Mouse (Mus musculus) neural tube, embryonic 14.5 days (tissue): Measurements from ENCODE around the gene Pls1. TPM values are rescaled to one million over a fixed set of nuclear protein-coding genes. Genes with fewer than 3 reads are reported as not detected.

Experiments
- ATAC-seq: fragments of 200-750 bp; cut with Nextera tagmentation; 2 replicates; pipeline ENCODE4 v1.8.0; 2017; ENCODE audit warnings: low read depth, mild to moderate bottlenecking, moderate TSS enrichment, moderate library complexity
- H3K27ac ChIP-seq: fragments of 300-500 bp; sonication (generic); 2 replicates; pipeline ENCODE4 v1.5.1; 2014; ENCODE audit warnings: low read depth, mild to moderate bottlenecking, control low read depth, low read length, moderate library complexity, mixed read lengths
- H3K27me3 ChIP-seq: fragments of 300-500 bp; sonication (generic); 2 replicates; pipeline ENCODE4 v1.6.1; 2014; ENCODE audit warnings: low read length; ENCODE audit not compliant: control insufficient read depth, insufficient read depth
- H3K36me3 ChIP-seq: fragments of 300-500 bp; sonication (generic); 2 replicates; pipeline ENCODE4 v1.6.1; 2014; ENCODE audit warnings: low read length, mixed read lengths; ENCODE audit not compliant: control insufficient read depth, insufficient read depth
- H3K4me1 ChIP-seq: fragments of 300-500 bp; sonication (generic); 2 replicates; pipeline ENCODE4 v1.6.1; 2014; ENCODE audit warnings: low read length; ENCODE audit not compliant: control insufficient read depth, insufficient read depth
- H3K4me2 ChIP-seq: fragments of 300-500 bp; sonication (generic); 2 replicates; pipeline ENCODE4 v1.6.1; 2014; ENCODE audit warnings: mild to moderate bottlenecking, low read depth, low read length, control low read depth
- H3K4me3 ChIP-seq: fragments of 300-500 bp; sonication (generic); 2 replicates; pipeline ENCODE4 v1.5.1; 2014; ENCODE audit warnings: low read depth, low read length, control low read depth, mixed read lengths
- H3K9ac ChIP-seq: fragments of 300-500 bp; sonication (generic); replicated peaks from 2 replicates; pipeline ENCODE4 v1.6.1; 2014; ENCODE audit warnings: low read depth, mild to moderate bottlenecking, control low read depth, low read length, mixed read lengths
- H3K9me3 ChIP-seq: fragments of 300-500 bp; sonication (generic); 2 replicates; pipeline ENCODE4 v1.6.1; 2016; ENCODE audit warnings: low read length; ENCODE audit not compliant: control insufficient read depth
- WGBS: fragments of 180-500 bp; shearing (Covaris S2); extraction: QIAGEN DNeasy Blood & Tissue Kit; methylation state at CpG from one replicate; pipeline ENCODE4 v1.1.7; 2014; 5-methylcytosine and 5-hydroxymethylcytosine counted together
- polyA plus RNA-seq: library from polyadenylated mRNA; unstranded; fragments of >200 nt; fragmentation: Nextera tagmentation; extraction: Ambion mirVana; gene quantifications from 2 replicates; pipeline ENCODE4 v1.2.1, GENCODE M21; 2014

The Pls1 gene
- polyA plus RNA-seq, result 1.3 and 3.5 TPM in 2 replicates

GRCm38 (mm10) chr9:95844825-95845460 is at the start of gene Pls1:
Gene Pls1 (minus strand): TSS chr9:95845311.
- no peaks in the 10 kb centered on the region for H3K9me3 ChIP-seq
- H3K9ac ChIP-seq, result peak within 1 kb of the TSS; percentile 64
- peak within 1 kb of the TSS; percentile 91 for H3K4me2 ChIP-seq
- H3K27ac ChIP-seq, result no peak within 1 kb of the TSS
- WGBS, result under 1% methylated on average over 46 of the region's 46 CpGs
- H3K36me3 ChIP-seq, result no peaks in the 10 kb centered on the region
- H3K4me3 ChIP-seq, result peak within 1 kb of the TSS; percentile 63
- ATAC-seq, result peak; percentile 94
- no peaks in the 10 kb centered on the region; the same call in 1 of the 2 replicates for H3K27me3 ChIP-seq
- H3K4me1 ChIP-seq, result no peaks in the 10 kb centered on the region

GRCm38 (mm10) chr9:95882751-95883150 is 37.6 kb upstream of the Pls1 start:
- WGBS, result 94% methylated on average over 2 of the region's 2 CpGs
- Histone ChIP-seq H3K4me1 (no peaks in the 10 kb centered on the region), H3K36me3 (peaks cover 14% of the 10 kb centered on the region), H3K4me2 (no peak overlapping the region), H3K9ac (no peak overlapping the region), H3K9me3 (no peaks in the 10 kb centered on the region), H3K4me3 (no peak overlapping the region), H3K27me3 (no peaks in the 10 kb centered on the region), H3K27ac (no peak overlapping the region)
- no peak for ATAC-seq

DNA sequence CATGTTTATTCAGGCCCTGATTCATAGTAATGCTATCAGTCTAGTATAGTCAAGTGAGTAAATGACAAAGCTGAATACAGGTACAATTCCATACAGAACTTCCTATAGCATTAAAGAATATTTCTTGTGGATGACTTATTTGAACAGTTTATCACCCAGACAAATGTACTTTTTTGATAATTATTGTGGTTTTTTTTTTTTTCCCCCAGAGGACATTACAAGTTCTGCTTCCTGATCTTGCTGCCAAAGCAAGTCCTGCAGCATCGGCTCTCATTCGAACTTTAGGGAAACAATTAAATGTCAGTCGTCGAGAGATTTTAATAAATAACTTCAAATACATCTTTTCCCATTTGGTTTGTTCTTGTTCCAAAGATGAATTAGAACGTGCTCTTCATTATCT is 33.1 kb upstream of the Pls1 start:
- 98% methylated on average over 5 of the region's 5 CpGs for WGBS
- H3K9ac ChIP-seq, result no peak overlapping the region
- H3K36me3 ChIP-seq, result peaks cover 20% of the 10 kb centered on the region
- no peak overlapping the region for H3K4me2 ChIP-seq
- H3K9me3 ChIP-seq, result no peaks in the 10 kb centered on the region
- no peaks in the 10 kb centered on the region for H3K4me1 ChIP-seq
- no peak overlapping the region for H3K27ac ChIP-seq
- no peak overlapping the region for H3K4me3 ChIP-seq
- ATAC-seq, result no peak
- no peaks in the 10 kb centered on the region for H3K27me3 ChIP-seq

DNA sequence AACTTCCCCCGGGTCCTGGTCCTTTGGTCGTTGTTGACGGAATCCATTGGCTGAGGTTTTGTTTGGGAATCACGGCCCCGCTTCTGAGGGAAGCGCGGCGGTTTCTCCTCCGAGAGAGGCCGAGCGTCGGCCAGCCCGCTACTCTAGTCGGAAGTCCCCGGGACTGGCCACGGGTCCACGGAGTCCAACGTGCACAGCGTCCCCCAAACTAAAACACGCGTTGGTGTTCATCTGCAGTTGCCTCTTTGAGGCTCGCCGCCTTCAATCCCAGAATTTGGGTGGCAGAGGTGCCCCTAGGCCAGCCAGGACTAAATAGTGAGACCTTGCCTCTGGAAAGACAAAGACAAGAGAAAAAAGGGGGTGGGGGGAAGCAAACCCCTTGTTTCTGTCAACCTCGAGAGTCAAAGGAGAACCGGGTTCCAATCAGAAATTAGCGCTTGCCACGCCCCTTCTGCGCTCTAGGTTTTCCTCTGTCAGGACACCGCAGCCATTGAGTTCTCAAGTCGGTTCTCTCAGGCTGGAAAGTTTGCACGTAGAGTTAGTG is 13.0 kb upstream of the Pls1 start:
- Histone ChIP-seq H3K27me3 (no peaks in the 10 kb centered on the region), H3K27ac (peak overlapping the region; percentile 55), H3K4me3 (peak overlapping the region; percentile 92), H3K9ac (peak overlapping the region; percentile 72), H3K9me3 (no peaks in the 10 kb centered on the region), H3K36me3 (no peaks in the 10 kb centered on the region), H3K4me2 (peak overlapping the region; percentile 96), H3K4me1 (peaks cover 4% of the 10 kb centered on the region; the same call in 1 of the 2 replicates)
- ATAC-seq, result peak; percentile 54
- under 1% methylated on average over 31 of the region's 31 CpGs for WGBS

DNA sequence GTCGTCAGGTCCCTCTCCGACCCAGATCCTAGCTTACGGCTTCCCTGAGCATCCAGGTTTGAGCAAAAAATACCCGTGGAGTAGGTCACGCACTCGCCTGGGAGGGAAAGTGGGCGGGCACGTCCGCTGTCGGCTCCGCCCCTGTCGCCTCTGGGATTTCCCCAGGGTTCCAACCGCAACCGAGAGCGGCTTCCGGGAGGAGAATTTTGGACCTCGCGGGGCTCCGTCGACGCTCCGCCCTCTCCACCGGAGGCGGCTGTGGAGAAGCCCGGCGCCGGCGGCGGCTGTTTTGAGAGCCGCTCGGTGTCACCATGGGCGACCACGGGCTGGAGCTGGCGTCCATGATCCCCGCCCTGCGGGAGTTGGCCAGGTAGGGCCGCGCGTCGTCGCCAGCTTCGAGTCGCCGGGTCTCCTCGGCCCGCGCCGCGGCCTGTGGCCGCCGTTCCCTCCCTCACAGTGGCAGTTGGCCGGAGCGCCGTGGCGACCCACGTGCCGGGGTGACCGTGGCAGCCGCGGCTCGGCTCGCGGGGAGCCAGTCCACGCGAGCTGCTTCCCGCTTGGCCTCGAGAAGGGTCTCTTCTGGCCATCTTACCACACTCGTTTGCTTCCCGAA is 12.4 kb upstream of the Pls1 start, which contains the start of gene Atr:
Gene Atr (plus strand): TSS at position 184 of the 613 bp plus-strand sequence.
- no peaks in the 10 kb centered on the region for H3K27me3 ChIP-seq
- peak within 1 kb of the TSS; percentile 92 for H3K4me3 ChIP-seq
- H3K4me1 ChIP-seq, result peaks cover 4% of the 10 kb centered on the region; the same call in 1 of the 2 replicates
- peak within 1 kb of the TSS; percentile 55 for H3K27ac ChIP-seq
- ATAC-seq, result peak; percentile 92
- H3K9me3 ChIP-seq, result no peaks in the 10 kb centered on the region
- H3K4me2 ChIP-seq, result peak within 1 kb of the TSS; percentile 96
- under 1% methylated on average over 69 of the region's 69 CpGs for WGBS
- H3K9ac ChIP-seq, result peak within 1 kb of the TSS; percentile 72
- no peaks in the 10 kb centered on the region for H3K36me3 ChIP-seq

- WGBS, result 92% methylated on average over 4 of the region's 4 CpGs
- no peaks in the 10 kb centered on the region for H3K36me3 ChIP-seq
- H3K9ac ChIP-seq, result no peak overlapping the region
- H3K4me2 ChIP-seq, result no peak overlapping the region
- H3K27ac ChIP-seq, result no peak overlapping the region
- H3K27me3 ChIP-seq, result no peaks in the 10 kb centered on the region
- no peak overlapping the region for H3K4me3 ChIP-seq
- peaks cover 4% of the 10 kb centered on the region; the same call in 1 of the 2 replicates for H3K4me1 ChIP-seq
- no peaks in the 10 kb centered on the region for H3K9me3 ChIP-seq
- ATAC-seq, result no peak
These were observed 10.9 kb upstream of the Pls1 start for GRCm38 (mm10) chr9:95856004-95856403.

DNA sequence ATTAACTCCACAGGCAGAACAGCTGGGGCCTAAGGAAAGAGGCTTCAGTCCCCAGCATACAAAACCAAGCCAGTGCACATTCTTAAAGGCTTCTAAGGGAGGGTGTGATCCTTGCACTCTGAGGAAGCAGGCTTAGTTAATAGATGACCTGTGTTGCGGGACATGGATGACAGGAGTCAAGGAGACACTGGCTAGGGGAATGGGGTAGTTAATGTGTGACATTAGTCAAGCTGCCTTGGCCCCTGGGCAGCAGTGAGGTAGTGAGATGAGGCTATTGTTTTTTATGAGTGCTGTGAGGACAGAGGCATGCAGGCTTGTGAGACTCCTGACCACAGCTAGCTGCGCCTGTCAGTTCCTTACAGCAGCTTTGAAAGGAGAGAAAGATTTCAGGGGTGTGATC is 9.8 kb upstream of the Pls1 start:
- WGBS, result 35% methylated on average over 2 of the region's 2 CpGs
- Histone ChIP-seq H3K9ac (no peak overlapping the region), H3K36me3 (no peaks in the 10 kb centered on the region), H3K27me3 (no peaks in the 10 kb centered on the region), H3K4me2 (no peak overlapping the region), H3K27ac (no peak overlapping the region), H3K4me1 (peaks cover 4% of the 10 kb centered on the region; the same call in 1 of the 2 replicates), H3K4me3 (no peak overlapping the region), H3K9me3 (no peaks in the 10 kb centered on the region)
- no peak for ATAC-seq

DNA sequence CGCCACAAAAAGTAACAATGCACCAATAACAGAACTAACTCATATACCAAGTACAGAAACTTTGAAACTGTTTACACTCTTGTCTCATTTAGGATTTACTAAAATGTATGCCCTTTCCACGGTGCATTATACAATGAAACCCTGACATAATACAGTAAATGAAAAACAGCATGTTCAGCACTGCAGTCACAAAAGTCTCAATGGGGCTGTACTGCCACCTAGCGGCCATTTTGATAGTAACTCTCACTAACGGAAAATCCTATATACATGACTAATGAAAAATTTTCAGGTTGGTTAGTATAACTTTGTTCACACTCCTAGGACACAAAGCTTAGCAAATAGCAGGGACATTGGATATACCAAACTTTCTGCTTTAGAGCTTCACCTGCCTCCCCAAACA is 7.8 kb upstream of the Pls1 start:
- no peak overlapping the region for H3K4me2 ChIP-seq
- no peaks in the 10 kb centered on the region for H3K9me3 ChIP-seq
- 0 out of 2 replicates have a peak, but pooled peaks have one; percentile 41 for ATAC-seq
- H3K27ac ChIP-seq, result no peak overlapping the region
- H3K4me1 ChIP-seq, result no peaks in the 10 kb centered on the region
- H3K36me3 ChIP-seq, result no peaks in the 10 kb centered on the region
- no peaks in the 10 kb centered on the region for H3K27me3 ChIP-seq
- no peak overlapping the region for H3K9ac ChIP-seq
- no peak overlapping the region for H3K4me3 ChIP-seq
- 24% methylated on average over 4 of the region's 4 CpGs for WGBS

DNA sequence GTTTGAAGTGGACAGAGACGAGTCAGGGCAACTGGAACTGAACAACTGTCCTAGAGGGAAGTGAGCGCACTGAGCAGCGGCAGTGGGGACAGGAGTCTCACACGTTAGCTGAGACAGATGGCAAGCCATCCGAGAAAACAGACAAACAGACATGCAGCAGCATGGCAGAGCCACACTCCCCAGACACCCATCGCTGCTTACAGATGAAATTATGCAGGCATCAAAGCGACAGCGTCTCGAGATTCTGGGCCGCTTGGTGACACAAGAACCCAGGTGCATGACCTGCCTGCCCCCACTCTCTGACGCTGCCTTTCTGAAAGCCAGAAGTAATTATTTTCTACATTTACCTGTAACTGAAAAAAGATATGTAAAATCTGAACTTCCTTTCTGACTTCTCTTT is 6.6 kb upstream of the Pls1 start:
- H3K27ac ChIP-seq, result no peak overlapping the region
- ATAC-seq, result no peak
- WGBS, result 63% methylated on average over 11 of the region's 11 CpGs
- H3K27me3 ChIP-seq, result no peaks in the 10 kb centered on the region
- no peaks in the 10 kb centered on the region for H3K36me3 ChIP-seq
- no peak overlapping the region for H3K4me3 ChIP-seq
- no peak overlapping the region for H3K9ac ChIP-seq
- no peaks in the 10 kb centered on the region for H3K4me1 ChIP-seq
- no peaks in the 10 kb centered on the region for H3K9me3 ChIP-seq
- no peak overlapping the region for H3K4me2 ChIP-seq
